Mouse (Mus musculus): ENCODE measurements at regions not wholly inside any gene's neighbourhood (a gene's known extent, or its start where the extent isn't known, plus 50 kb on each side); places are given as distances from the start of the nearest gene placed in this dataset.

GRCm38 (mm10) chr11:19796950-19797670 is 127.1 kb upstream of the Spred2 start:
- TF ChIP-seq POLR2AphosphoS2 (IDR thresholded peaks at IDR 0.05; ENCODE audit: low read depth, low read length), result no peak
- TF ChIP-seq CTCF (conservative IDR thresholded peaks at IDR 0.05 in 1 of 2, IDR thresholded peaks at IDR 0.05 in 1 of 2; ENCODE audit: low read depth in 2 of 2, low read length in 2 of 2), result no peak
